Mouse (Mus musculus): ENCODE measurements at regions not wholly inside any gene's neighbourhood (a gene's known extent, or its start where the extent isn't known, plus 50 kb on each side); places are given as distances from the start of the nearest gene placed in this dataset.

DNA sequence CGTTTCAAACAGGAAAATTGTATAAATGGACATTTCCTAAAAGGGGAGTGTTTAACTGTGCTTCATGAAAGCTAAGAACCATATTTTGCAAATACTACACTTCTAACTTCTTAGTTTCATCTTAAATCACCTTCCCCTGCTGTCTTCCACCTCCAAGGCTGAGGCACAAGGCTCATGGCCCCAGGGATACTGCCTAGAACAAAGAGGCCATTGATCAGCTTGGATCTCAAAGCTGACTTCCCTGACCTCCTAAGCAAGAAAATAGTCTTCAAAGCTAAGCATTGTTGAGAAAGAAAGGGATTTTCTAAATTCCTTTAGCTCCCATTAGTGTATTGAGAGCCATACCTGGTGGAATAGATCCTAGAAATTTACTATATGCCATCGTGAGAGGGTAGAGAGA is 501.6 kb downstream of the Bnc2 start:
- TF ChIP-seq CTCF (conservative IDR thresholded peaks at IDR 0.05 in 1 of 2, IDR thresholded peaks at IDR 0.05 in 1 of 2; ENCODE audit: low read depth in 2 of 2, low read length in 2 of 2) (no peak), EP300 (IDR thresholded peaks at IDR 0.05; ENCODE audit: low read length) (no peak)
